Mouse (Mus musculus) MN1 (cell line): ENCODE measurements around the gene Kcnh5.

Source experiments
- DNase-seq: peaks from one replicate; pipeline ENCODE4 v3.0.0-alpha.2; 2016; ENCODE audit warnings: low spot score

Gene Kcnh5

GRCm38 (mm10) chr12:74951124-74952115 is 225.7 kb downstream of the Kcnh5 start:
- DNase-seq: no peak

GRCm38 (mm10) chr12:74901331-74901730 is 275.8 kb downstream of the Kcnh5 start:
- DNase-seq: no peak

- DNase-seq: no peak
Measured at GRCm38 (mm10) chr12:74900777-74901176, 276.4 kb downstream of the Kcnh5 start.

GRCm38 (mm10) chr12:74899055-74899454 is 278.1 kb downstream of the Kcnh5 start:
- no peak for DNase-seq

GRCm38 (mm10) chr12:74898211-74898610 is 278.9 kb downstream of the Kcnh5 start:
- no peak for DNase-seq

- DNase-seq: no peak
Measured at GRCm38 (mm10) chr12:74894870-74895423, 282.2 kb downstream of the Kcnh5 start.

- no peak for DNase-seq
Measured at GRCm38 (mm10) chr12:74889419-74889818, 287.7 kb downstream of the Kcnh5 start.

- no peak for DNase-seq
Measured at GRCm38 (mm10) chr12:74887064-74887463, 290.1 kb downstream of the Kcnh5 start.

- no peak for DNase-seq
Measured at GRCm38 (mm10) chr12:74881344-74881743, 295.8 kb downstream of the Kcnh5 start.

GRCm38 (mm10) chr12:74855666-74856065 is 321.5 kb downstream of the Kcnh5 start:
- DNase-seq: no peak

GRCm38 (mm10) chr12:74854263-74854662 is 322.9 kb downstream of the Kcnh5 start:
- DNase-seq: no peak

- no peak for DNase-seq
Measured at GRCm38 (mm10) chr12:74850323-74850722, 326.8 kb downstream of the Kcnh5 start.

GRCm38 (mm10) chr12:74849912-74850311 is 327.2 kb downstream of the Kcnh5 start:
- no peak for DNase-seq

GRCm38 (mm10) chr12:74848611-74849347 is 328.4 kb downstream of the Kcnh5 start:
- no peak for DNase-seq
